Mouse (Mus musculus): ENCODE data around the gene Bcat2.
"Not testable (repeated sequence)": the region's sequence is repeated elsewhere in the genome, so short reads cannot be mapped to it uniquely, and the experiment has no call there.

Gene Bcat2

DNA sequence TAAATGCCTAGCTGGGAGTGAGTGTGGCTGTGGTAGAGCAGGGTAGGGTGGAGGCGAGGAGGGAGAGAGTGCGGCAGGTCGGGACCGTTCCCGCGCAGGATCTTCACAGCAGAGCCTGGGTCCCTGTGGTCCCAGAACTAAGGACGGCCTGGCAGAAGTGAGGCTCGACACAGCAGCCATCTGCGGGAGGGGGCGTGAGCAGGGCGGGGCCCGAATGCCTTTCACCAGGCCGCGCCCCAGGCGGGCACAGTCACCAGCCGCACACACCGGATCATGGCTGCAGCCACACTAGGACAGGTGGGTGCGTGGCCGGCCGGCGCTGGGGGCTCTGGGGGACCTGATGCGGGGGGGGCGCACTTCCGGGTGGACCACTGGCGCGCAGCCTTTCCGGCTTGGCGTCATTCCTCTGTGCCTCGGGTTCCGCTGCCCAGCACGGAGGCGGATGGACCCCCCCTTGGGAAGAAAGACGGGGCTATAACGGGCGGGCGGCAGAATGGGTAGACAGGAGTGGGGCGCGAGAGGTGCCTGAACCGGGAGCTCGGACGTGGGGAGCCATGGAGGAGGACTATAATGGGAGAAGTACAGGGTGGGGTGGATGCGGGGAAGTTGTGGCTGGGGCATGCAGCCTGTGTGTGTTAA, at the start of gene Bcat2:
Bcat2 (plus strand) TSS at position 51 of the 639 bp plus-strand sequence.
- CTCF ChIA-PET: no interaction called here

DNA sequence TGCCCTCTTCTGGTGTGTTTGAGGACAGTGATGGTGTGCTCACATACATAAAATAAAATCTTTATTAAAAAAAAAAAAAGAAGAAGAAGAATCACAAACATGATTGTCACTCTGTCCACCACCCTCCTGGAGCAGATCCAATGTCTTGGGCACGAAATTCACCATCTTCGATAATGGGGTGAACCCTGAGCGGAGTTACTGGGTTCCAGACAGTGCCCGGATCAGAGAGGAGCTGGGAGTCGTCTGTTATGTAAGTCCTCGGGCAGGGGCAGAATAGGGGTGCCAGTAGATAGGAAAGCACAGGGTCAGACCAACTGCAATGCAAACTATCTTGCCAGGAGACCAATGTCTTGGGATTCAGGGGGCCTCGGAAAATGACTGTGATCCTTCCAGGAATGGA, 49.3 kb upstream of the Bcat2 start:
- CTCF ChIA-PET: interaction anchor here (0.6 kb wide), 1 partner anchor 8 kb away, joined by 7 read pairs; no protein-coding TSS in a partner anchor

DNA sequence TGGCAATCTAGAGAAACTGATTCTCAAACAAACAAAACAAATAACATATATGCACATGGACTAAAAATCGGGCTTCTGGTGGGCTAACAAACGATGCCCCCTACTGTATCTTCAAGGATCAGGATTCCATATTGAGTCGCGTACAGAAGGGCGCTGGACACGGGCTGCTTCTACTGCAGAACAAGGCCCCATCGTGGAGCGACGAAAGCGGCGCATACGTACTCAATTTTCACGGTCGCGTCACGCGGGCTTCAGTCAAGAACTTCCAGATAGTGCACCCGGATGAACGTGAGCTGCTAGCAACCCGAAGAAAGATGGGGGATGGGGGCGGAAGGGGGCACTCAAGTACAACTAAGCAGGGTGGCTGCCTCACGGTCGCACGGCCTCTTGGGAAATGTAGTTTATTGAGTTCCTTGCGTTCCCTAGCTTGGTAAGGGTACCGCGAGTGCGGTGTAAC, 48.2 kb upstream of the Bcat2 start:
- CTCF ChIA-PET: no interaction called here

DNA sequence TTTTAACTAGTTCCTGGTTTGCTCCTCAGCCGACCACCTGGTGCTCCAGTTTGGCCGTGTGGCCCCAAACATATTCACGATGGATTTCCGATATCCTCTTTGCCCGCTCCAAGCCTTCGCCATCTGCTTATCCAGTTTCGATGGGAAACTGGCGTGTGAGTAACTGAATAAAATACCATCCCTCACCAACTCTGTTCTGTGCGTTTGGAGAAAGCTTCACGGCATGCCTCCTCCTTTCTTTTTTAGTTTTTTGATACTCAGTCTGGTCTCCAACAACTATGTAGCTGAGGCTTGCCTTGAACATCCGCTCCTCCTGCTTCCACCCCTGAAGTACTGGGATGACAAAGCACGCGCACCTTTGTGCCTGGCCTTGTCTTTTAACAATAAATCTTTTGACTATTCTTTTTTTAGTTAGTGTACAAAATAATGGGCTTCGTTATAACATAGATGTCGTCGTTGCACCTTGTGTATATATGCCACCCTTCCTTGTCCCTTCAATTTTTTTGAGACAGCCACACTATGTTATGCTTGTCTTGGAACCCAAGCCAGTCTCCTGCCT, 47.7 kb upstream of the Bcat2 start:
- CTCF ChIA-PET: no interaction called here

DNA sequence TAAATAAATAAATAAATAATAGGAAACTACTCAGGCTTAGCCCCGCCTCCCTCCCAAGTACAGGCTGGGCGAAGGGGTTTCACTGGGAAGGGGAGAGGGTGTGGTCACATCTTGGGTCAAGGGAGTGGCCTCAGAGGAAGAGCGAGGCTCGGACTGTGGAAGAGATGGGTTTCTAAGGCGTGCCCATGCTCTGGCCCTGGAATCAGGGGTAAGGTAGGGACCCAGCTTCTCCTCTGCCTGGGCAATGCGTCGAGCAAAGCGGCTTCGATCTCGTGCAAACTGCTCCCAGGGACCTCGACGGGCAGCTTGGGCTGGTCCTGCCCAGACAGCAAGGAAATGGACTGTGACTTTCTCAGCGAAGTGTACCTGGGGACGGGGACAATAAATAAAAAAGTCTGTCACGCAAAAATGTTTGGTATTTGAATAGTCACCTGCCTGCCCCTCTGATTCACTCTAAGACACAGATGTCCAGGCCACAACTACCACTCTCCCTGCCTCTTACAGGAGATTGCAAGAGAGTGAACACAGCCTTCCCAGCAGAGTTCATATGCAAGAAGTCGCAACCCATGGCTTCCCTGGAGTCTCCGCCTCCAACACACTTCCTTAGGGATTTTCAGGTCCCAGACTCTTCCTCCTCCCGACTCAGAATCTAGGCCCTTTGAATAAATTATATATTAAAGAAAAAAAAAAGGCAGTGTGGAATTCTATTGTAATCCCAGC, 46.8 kb upstream of the Bcat2 start:
- CTCF ChIA-PET: no interaction called here

DNA sequence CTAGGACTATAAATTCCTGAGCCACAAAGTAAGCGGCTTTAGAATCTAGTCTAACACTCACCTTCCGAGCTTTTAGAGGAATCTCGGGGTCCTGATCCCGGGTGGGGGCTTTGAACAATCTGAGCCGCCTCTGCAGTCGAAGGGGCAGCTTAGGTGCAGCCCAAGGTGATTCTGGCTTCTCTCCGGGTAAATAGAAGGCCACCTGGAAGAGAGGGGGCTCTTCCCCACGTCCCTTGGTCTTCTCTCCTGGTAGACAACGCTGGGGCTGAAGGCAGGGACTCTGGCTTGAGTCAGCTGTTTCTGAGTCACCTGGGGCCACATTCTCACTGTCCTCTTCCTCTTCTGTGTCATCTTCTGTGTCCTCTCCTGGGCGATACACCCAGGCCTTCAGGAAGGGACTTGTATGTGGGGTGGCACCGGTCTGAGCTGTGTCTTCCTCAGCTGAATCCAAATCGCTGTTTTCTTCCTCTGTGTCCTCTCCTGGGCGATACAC, 46.2 kb upstream of the Bcat2 start:
- CTCF ChIA-PET: no interaction called here

DNA sequence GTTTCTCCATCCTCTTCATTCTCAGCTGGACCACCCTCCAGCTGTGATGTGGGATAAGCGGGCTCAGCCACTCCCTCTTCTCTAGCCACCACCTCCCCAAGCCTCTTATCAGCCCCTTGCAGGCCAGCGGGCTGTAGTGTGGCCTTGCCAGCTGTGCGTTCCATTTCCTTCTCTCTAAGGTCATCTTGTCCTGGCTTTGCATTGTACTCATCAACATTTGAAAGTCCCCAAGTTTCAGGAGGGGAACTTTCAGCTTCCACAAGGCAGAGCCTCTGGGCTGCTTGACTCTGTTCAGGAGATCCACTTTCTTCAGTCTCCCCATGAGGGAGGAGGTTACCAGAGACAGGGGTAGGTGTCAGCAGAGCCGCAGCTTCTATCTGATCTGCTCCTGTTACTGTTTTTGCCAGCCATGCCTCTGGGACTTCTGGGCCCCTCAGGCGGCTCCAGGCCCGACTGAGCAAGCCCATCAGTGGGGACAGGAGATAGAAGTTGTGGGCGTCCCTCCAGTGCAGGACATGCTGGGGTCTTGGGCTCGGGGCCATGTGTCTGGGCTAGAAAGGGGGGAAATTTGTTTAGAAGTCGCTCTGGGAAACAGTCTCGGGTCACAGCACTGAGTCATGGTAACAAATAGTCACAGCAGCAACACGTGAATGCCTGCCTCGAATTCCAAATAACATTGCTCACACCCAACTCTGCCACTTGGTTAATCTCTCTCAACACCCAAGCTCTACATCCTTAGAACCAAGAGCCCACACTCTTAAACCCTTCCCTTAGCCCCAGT, 44.9 kb upstream of the Bcat2 start:
- CTCF ChIA-PET: no interaction called here

DNA sequence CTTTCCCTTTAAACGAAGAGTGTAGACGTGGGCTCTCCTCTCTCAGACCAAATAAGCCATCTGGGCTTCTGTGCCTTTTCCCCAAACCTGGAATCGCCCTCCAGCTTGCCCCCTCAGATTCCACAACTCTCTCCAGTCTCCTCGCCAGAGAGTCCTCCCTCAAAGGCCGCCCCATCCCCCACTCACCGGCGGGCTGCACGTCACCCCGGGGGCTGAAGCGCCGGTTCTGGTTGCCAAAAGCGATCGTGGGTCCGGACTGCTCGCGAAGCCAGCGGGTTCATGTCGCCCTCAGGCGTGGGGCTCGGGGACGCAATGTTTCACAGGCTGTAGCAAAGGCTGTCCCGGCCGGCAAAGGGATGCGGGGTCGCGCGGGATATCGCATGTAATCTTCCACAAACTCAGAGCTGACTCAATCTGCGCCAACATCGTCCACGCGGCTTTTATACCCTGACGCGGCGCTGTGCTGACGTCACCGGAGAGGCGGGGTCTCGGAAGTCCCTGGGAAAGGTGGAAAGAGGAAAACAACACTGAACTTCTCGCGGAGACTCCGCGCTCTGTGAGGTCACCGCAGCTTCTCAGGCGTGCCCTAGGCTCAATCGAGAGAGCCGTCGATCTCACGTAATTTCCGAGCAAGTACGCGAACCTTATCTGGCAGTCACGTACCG, 44.0 kb upstream of the Bcat2 start, which contains the start of the genes Ppp1r15a and Plekha4:
Ppp1r15a (minus strand) TSS at position 460 of the 665 bp plus-strand sequence.
Plekha4 (plus strand) TSS at position 522 of the 665 bp plus-strand sequence.
- CTCF ChIA-PET: interaction anchor here (0.6 kb wide), 1 partner anchor 1162 kb away, joined by 5 read pairs; no protein-coding TSS in a partner anchor

DNA sequence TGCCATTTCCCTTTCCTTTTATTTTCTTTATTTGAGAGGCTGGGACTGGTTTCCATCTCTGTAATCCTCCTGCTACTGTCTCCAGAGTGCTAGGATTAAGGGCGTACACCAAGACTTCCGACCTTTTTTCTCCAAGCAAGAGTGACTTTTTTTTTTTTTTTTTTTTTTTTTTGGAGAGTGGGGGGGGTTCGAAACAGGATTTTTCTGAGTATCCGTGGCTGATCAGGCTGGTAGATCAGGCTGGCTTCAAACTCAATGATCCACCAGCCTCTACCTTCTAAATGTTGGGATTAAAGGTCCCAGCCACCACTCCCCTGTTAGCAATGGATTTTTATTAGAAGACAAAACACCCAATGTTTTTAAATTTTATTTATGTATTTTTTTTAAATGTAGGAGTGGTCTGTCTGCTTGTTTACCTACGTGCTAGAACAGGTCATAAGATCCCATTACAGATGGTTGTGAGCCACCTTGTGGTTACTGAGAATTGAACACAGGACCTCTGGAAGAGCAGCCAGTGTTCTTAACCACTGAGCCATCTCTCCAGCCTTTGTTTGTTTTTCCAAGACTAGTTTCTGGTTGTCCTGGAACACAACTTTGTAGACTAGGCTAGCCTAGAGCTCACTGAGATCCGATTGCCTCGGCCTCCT, 43.4 kb upstream of the Bcat2 start:
- CTCF ChIA-PET: no interaction called here

DNA sequence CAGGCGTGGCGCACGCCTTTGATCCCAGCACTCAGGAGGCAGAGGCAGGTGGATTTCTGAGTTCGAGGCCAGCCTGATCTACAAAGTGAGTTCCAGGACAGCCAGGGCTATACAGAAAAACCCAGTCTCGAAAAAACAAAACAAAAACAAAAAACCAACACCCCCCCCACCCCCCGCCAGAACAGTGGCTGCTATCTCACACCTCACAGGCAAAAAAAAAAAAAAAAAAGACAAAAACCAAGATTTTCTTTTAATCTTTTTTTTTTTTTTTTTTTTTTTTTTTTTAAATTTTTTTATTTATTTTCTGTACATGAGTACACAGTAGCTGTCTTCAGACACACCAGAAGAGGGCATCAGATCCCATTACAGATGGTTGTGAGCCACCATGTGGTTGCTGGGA, 42.8 kb upstream of the Bcat2 start:
- CTCF ChIA-PET: not testable (repeated sequence)

DNA sequence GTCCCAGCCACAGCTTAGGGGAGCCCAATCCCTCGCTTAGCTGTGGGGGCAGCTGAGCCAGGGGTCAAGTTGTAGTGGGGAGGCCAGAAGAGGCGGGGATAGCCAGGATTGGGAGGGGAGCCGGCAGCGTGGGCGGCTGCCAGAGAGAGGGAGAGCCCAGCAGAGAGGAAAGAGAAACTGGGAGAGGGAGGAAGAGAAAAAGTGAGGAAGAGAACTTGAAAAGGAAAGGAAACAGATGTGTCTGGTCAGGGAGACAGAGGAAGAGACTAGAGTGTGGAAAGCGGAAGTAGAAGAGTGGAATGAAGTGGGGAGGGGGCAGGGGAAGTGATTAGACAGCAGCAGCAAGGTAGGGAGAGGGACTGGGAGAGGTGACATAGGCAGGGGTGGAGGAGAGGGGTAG, 40.5 kb upstream of the Bcat2 start:
- CTCF ChIA-PET: interaction anchor here (0.8 kb wide), 1 partner anchor 32 kb away, joined by 20 read pairs; no protein-coding TSS in a partner anchor

DNA sequence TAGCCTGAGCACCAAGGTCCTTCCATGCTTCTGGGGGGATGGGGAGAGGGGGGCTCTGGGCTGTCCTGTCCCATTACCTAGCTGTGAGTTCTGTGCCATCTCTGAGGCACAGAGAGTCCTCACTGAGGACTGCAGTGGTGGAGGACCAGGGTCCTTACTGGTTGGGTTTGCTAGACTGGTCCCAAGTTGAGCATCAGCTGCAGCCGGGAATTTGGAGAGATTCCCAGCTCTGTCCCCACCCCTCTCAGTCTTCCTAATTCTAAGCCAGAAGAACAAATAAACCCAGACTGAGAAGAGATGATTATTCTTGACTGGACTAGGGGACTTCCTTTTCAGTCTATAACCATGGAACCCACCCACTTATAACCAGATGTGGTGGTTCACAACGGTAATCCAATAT, 39.3 kb upstream of the Bcat2 start:
- CTCF ChIA-PET: no interaction called here

DNA sequence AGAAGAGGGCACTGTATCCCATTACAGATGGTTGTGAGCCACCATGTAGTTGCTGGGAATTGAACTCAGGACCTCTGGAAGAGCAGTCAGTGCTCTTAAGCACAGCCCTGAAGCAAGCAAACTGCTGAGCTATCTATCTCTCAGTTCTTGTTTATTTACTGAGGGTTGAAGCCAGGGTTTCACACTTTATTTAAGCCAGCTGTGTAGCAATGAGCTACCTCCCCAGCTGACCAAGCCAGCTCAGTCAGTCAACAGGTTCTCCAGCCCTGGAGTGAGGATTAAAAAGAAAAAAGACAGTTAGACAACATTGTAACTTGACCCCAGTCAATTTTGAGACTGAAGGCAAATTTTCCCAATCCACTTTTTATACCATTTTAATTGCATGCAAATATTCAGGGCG, 34.3 kb upstream of the Bcat2 start:
- CTCF ChIA-PET: no interaction called here

DNA sequence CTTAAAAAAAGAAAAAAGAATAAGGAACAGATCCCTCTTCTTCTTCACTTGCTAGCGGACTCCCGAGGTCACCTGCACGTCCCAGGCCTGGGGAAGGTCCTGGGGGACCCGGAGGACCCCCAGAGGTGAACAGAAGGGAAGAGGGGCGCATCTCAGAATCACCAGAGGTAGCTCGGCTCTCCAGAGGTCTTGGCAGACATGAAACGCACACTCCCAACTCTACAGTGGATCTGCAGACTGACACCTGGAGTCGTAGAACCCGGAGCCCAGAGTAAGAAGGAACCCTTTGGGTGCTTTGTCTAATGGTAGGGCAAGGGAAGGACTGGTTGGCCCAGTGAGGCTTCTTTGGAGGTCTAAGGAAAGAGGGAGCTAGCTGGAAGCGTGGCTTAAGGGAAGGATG, 32.4 kb upstream of the Bcat2 start:
- CTCF ChIA-PET: no interaction called here

DNA sequence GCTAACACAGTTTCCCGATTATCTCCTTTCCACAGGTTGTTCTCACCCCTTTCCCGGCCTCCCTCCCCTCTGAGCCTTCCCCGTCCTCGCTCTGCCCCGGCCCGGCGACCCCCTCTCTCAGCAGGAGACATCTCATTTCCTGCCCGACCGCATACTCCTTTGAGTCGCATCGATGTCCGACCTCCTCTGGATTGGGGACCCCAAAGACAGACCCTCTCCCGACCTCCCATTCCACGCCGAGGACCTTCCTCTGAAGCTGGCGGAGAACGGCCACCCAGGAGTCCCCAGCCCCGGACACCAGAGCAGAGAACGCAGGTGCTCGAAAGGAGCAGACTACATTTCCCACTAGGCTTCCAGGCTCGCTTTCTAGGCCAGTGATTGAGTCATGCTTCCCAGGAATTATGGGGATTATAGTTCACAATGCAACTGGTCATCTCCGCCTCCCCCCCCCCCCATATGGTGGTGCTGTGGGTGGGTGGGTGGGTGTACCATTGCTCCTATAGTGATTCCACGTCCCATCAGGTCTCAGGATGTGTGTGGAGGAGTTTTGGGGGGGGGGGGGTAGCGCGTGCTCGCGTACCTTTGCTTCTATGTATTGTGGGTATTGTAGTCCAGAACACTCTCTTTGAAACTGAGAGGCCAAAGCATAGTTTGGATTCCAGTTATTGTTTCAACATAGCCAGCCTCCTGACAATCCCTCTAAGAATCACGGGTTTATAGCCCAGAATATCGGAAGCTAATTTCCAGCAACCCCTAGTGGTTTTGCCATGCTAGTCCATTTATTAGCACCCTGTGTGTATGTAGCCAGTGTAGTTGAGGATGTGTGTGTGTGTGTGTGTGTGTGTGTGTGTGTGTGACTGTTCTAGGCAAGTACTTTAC, 31.6 kb upstream of the Bcat2 start:
- CTCF ChIA-PET: interaction anchor here (0.5 kb wide), 1 partner anchor 179 kb away, joined by 8 read pairs; no protein-coding TSS in a partner anchor

DNA sequence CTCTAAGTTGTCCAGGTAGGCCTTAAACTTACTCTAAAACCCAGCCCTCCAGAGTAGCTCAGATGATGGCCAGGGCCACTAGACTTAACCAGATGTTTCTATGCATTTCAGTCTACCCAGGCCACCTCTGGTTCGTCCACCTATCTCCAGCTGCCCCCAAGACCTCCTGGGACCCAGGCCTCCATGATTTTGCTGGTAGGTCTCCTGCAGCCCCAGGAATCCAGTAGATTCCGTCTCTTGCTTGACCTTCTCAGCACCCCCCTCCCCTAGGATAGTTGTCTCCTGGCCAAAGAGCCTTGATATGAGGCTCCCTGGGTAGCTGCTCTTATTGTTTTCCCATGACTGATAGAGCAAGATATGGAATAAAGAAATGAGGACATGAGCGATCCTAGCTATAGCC, 30.9 kb upstream of the Bcat2 start:
- CTCF ChIA-PET: interaction anchor here (0.5 to 1.0 kb wide), 2 partner anchors 102 to 179 kb away, joined by 3 to 8 read pairs; no protein-coding TSS in a partner anchor

DNA sequence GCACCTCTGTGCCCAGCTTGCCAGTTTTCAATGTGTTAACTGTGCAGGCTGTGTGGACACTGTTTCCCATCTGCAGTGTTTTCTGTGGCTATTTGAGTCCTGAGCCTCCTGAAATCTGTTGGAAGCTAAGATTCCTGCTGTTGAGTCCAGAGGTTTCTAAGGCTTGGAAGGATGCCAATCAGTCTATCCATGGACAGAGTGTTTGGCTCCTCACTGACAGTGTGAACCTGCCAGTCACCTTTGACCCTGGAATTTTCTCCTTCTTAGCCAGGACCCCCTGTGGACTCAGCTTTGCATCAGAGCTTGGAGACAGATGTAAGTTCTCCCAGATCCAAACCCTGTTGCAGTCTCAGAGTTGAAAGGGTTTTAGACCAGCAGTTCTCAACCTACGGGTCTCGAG, 29.7 kb upstream of the Bcat2 start:
- CTCF ChIA-PET: interaction anchor here (0.5 kb wide), 1 partner anchor 19 kb away, joined by 3 read pairs; no protein-coding TSS in a partner anchor

DNA sequence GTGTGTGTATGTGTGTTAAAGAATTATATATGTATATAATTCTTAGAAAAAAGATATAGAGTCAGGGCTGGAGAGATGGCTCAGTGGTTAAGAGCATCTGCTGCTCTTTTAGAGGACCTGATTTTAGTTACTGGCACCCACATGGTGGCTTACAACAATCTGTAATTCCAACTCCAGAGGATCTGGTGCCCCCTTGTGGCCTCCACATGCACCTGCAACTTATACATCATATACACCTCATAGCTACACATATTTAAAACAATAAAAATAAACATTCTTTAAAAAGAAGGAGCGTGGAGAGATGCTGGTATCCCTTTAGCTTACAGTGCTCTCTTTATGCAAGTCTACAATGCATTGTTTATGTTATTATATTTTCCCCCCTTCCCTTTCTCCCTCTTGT, 25.4 kb upstream of the Bcat2 start:
- CTCF ChIA-PET: no interaction called here

DNA sequence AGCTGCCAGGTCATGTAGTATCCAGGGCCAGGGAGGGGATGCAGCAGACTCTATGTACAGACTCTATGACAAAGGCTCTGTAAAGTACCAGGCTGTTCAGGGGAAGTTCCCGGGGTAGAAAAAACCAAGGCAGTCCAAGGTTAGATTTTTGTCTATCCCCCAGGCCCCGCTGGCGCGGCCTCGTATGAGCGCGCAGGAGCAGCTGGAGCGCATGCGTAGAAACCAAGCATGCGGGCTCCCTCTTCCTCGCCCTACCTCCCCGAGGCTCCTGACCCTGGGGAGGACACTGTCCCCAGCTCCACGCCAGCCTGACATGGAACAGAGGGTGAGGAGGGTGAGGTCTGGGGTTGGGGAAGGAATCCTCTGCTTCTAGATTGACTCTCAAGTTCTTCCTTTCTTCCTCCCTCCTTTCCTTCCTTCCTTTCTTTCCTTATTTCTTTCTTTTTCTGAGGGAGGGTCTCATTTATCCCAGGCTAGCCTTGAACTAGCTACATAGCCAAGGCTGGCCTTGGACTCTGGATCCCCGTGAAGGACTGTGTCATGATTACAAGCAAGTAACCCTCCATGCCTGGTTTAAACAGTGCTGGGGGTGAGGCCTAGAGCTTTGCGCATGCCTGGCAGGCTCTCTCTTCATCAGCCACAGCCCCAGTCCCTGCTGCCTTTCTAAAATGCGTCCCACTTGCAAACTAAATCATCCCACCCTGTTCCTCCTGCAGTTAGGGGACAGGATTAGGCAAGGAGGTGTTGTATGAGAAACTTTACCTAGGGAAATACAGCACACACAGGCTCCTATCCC, 20.1 kb upstream of the Bcat2 start:
- CTCF ChIA-PET: no interaction called here

All from spleen, embryonic (tissue).